Mouse (Mus musculus): ENCODE results near the gene Eif4g3.
"Not testable (repeated sequence)": the region's sequence is repeated elsewhere in the genome, so short reads cannot be mapped to it uniquely, and the experiment has no call there.

Gene Eif4g3

DNA sequence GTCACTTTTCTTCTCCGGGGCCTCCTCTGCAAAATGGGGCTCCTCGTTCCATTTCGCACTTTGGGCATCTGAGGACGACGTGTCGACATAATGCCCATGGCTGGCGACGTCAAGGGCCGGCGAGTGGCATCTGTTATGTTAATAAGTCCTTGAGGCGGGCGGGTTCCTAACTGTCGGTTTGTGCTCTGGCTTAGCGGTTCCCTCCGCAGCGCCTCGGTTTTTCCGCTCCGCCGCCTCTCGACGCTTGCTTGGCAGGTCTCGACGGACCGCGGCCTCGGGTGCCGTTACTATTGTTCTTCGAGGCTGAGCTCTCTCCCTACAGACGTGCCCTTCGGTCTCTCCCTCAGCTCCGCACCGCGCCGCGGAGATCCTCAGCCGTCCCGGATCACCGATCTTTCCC, at the start of gene Eif4g3:
Gene Eif4g3, plus strand, starts transcription at position 133 of the 400 bp plus-strand sequence.
- no peak for DNase-seq

- peak; percentile 37 to 49 for DNase-seq
These were observed 49.3 kb upstream of the Eif4g3 start for GRCm38 (mm10) chr4:137943540-137943939.

DNA sequence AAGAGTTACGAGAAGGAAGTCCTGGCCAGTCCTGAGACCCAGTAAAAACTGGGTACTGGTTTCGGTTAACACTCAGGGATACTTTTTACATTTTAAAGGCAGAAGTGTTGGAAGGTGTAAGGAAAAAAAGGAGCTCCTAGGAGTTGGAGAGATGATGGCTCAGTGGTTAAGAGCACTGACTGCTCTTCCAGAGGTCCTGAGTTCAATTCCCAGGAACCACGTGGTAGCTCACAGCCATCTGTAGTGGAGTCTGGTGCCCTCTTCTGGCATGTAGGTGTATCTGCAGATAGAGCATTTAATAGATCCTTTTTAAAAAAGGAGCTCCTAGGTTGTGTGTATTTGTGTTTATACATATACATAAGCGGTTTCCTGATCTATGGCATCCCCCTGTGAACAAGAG, 47.4 kb upstream of the Eif4g3 start:
- peak; percentile 28 for DNase-seq

DNA sequence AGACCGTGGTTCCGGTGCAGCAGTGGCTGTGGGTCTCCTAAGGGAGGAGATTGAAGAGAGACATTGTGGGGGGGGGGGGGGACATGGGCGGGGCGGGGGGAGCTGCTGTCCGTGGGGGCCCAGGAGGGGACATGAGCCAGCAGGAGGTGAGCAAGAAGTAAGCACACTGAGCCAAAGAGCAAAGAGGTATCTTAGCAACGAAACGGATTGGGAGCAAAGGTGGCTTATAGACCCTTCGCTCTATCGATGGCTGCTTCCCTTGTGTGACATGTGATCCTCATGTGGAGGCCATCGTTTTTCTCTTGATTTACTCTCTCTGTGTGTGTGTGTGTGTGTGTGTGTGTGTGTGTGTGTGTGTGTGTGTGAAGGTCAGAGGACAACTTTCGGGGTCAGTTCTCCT, 46.4 kb upstream of the Eif4g3 start:
- DNase-seq: no peak

GRCm38 (mm10) chr4:137952840-137953239, 40.0 kb upstream of the Eif4g3 start:
- DNase-seq: peak; percentile 60 to 90

GRCm38 (mm10) chr4:137954184-137954583, 38.6 kb upstream of the Eif4g3 start:
- no peak for DNase-seq

- DNase-seq: peak; percentile 55 to 59
These were observed 37.9 kb upstream of the Eif4g3 start for GRCm38 (mm10) chr4:137954926-137955396.

DNA sequence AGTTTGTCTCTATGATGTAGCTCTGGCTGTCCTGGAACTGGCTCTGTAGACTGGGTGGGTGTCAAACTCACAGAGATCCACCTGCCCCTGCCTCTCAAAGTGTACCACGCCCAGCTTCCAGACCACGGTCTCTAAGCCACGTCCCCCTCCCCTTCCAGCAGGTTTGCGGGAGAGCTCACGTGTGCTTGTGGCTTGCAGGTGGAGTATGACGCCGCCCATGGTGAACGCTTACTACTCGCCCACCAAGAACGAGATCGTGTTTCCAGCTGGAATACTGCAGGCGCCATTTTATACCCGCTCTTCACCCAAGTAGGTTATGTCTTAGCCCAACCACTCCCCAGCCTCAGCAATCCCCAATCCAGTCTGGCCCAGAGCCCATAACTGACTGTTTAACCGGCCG, 36.6 kb upstream of the Eif4g3 start:
- DNase-seq: no peak

DNA sequence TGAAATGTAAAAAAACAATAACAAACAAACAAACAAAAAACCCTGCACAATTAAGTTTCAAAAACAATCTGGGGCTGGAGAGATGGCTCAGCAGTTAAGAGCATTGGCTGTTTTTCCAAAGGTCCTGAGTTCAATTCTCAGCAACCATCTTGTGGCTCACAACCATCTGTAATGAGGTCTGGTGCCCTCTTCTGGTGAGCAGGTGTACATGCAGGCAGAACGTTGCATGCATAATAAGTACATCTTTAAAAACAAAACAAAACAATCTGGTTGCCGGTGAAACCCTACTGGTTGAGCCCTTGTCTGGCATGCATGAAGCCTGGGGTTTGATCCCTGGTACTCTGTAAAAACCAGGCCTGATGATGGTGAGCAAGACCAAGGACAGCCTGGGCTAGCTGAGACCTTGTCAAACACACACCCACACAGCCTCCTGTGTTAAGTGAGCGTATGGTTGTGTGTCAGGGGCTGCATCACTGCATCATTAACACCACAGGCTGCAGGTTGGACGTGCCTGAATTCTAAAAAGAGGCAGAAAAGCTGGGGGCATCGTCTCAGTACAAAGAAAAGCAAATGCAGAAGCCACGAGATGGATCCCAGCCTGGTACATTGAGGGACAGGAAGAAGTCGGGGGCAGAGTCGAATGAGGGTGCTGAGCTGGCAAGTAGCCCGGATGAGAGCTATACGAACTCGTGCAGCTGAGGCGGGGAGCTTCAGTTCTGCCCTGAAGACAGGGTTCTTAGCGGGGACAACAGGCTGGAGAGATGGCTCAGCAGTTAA, 32.7 kb upstream of the Eif4g3 start:
- DNase-seq: no peak

- DNase-seq: no peak
These were observed 32.1 kb upstream of the Eif4g3 start for GRCm38 (mm10) chr4:137960757-137961156.

DNA sequence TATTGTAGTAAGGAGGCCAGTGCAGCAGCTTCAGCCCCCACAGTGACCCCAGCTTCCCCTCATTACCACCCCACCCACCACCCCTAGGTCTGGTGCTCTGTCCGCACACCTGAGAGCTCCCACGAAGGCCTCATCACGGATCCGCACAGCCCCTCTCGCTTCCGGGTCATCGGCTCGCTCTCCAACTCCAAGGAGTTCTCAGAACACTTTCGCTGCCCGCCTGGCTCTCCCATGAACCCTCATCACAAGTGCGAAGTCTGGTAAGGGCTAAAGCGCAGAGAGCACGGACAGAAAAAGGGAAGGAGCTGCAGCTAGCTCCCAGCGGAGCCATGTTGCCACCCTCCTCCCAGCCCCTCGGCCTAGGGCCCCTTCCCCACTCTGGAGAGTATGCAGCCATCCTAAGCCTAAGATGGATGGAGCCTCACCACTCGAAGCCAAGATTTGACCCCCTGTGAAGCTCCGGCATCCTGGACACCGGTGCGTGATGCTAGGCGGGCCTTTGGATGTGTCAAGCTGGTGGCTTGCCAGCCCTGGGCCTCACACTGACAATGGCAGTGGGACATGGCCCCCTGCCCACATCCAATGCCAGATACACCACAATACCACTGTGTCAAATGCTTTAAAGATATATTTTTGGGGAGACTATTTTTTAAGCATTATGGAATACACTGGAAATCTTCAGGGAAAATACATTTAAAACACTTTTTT, 30.0 kb upstream of the Eif4g3 start:
- no peak for DNase-seq

GRCm38 (mm10) chr4:137963431-137963830, 29.4 kb upstream of the Eif4g3 start:
- DNase-seq: no peak

DNA sequence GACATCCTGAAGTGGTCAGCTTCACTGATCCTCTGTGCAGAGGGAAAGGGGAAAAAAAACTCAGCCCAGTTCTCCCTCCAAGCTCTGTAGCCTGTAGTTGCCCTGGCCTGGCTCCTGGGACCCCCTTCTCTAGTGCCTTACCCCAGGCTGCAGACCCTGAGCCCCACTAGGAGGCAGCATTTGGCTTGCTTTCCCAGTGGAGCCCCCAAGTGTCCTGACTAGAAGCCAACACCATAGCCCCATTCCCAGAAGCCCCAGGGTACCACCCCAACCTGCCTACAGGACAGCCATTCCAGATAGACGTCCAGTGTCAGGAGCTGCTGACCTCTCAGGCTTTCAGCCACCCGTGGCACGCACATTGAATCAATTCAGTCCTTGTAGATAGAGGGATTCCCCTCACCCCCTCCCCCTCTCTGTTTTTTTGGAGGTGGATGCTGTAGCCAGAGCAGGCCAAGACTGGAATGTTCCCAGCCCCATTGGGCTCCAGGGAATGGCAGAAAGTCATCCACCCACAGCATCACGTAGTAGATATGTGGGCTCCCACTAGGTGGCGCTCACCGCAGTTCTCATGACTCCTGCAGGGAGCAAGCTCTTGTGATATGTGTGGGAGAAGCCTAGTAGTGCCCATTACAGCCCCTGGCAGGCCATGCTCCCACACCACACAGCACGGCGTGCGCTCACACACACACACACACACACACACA, 28.8 kb upstream of the Eif4g3 start:
- DNase-seq: peak; percentile 81 to 95

DNA sequence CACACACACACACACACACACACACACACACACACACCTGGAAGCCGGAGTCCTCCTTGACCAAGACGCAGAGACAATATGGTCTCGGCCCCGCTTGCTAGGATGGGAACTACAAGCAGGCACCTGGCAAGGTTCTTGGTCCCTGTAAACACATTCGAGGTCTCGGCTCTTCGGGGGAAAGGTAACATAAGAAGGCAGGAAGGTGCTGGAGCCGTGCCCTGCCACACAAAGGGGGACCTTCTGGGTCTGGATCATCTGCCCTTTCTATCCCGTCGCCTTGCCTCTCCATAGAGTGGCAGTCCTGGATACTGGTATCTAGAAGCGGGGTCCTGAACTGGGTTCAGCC, 28.3 kb upstream of the Eif4g3 start:
- DNase-seq: no peak

DNA sequence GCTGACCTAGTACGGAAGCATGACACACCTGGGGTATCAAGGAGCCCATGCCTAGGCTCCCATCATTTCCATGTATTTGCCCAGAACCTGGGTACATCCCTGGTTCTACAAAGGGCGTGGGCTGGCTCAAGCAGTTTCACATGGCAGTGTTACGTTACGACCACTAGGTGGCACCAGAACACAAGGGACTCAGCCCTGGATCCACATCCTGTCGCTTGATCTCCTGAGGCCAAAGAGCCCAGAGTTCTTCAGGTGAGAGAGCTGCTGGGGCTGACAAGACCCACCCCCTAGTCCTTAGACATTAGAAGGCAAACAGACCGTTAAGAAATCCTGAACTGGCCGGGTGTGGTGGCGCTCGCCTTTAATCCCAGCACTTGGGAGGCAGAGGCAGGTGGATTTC, 24.6 kb upstream of the Eif4g3 start:
- DNase-seq: peak; percentile 79 to 81

DNA sequence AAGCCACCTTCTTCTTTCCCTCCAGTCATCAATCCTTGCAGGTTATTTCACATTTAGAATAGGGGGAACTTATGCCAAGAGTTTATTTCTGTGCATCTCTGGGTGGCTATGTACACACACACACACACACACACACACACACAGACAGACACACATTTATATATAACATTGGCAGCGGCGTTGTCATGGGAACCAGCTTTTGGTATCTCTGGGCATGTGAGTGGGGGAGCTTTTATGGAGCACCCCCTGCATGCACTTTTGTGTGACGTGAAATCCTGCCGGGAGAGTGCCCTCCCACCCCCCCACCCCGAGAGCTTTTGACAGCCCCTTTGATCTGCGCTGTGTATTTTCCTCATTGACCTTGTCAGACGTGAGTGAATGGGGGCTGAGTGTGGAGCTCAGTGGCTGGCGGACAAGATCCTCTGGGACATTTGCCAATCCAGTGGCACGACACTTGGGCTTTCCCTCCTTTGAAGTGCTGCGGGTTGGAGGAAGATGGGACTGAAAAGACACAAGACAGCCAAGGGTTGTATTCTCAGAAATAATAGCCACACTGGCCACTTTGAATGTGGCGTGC, 22.1 kb upstream of the Eif4g3 start:
- not testable (repeated sequence) for DNase-seq

DNA sequence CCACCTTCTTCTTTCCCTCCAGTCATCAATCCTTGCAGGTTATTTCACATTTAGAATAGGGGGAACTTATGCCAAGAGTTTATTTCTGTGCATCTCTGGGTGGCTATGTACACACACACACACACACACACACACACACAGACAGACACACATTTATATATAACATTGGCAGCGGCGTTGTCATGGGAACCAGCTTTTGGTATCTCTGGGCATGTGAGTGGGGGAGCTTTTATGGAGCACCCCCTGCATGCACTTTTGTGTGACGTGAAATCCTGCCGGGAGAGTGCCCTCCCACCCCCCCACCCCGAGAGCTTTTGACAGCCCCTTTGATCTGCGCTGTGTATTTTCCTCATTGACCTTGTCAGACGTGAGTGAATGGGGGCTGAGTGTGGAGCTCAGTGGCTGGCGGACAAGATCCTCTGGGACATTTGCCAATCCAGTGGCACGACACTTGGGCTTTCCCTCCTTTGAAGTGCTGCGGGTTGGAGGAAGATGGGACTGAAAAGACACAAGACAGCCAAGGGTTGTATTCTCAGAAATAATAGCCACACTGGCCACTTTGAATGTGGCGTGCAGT, 17.9 kb upstream of the Eif4g3 start:
- not testable (repeated sequence) for DNase-seq

- DNase-seq: not testable (repeated sequence)
These were observed 13.7 kb upstream of the Eif4g3 start for GRCm38 (mm10) chr4:137979066-137979644.

DNA sequence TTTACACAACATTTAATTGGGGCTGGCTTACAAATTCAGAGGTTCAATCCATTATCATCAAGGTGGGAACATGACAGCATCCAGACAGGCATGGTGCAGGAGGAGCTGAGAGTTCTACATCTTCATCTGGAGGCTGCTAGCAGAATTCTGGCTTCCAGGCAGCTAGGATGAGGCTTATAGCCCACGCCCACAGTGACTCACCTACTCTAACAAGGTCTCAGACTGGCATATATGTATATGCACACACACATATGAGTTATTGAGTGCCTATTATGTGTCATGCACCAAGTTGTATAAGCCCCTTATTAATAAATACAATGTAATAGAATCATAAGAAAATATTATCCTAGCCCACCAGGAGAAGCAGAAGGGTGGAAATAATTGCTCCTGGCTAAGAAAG, 10.0 kb upstream of the Eif4g3 start:
- no peak for DNase-seq

DNA sequence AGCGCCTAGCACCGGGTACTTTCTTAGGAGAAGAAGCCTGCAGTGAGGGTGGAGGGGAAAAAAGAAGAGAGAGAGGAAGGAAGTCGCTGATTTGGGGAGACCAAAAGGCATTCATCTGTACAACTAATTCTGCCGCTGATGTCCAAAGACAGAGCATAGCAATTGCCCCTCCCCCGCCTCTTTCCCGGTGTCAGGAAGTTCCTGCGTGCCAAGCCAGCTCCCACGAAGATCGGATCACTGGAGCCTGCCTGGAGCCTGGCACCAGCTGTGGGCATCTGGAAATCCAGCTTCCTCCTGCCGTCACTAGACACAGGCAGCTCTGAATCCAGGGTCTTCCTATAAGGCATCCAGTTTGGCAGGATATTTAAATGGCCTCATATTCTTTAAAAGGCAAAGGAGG, 8.6 kb upstream of the Eif4g3 start:
- peak; percentile 68 to 80 for DNase-seq

- no peak for DNase-seq
These were observed 8.1 kb upstream of the Eif4g3 start for GRCm38 (mm10) chr4:137984746-137985145.

- DNase-seq: no peak
These were observed 3.4 kb upstream of the Eif4g3 start for GRCm38 (mm10) chr4:137989426-137989825.
